Mouse (Mus musculus) mature B cell (primary cell): ENCODE data around the gene Nhlrc3.

Experiments used
- in situ Hi-C: fragments of 300-500 bp; cut with MboI; formaldehyde crosslinking; loops from 2 replicates; pipeline ENCODE4 v1.14.3; 2019

Gene Nhlrc3

GRCm38 (mm10) chr3:53454984-53455383, 8.1 kb downstream of the Nhlrc3 start:
- in situ Hi-C loops = loop anchor here (10.0 to 25.0 kb wide), 3 partner anchors 420 to 1968 kb away; partner anchors contain the start of gene Rab33b

- in situ Hi-C loops = loop anchor here (10.0 to 25.0 kb wide), 3 partner anchors 420 to 1967 kb away; partner anchors contain the start of gene Rab33b
Measured at GRCm38 (mm10) chr3:53454561-53454960, 8.6 kb downstream of the Nhlrc3 start.

- in situ Hi-C loops = loop anchor here (10.0 to 25.0 kb wide), 3 partner anchors 419 to 1967 kb away; partner anchors contain the start of gene Rab33b
Measured at GRCm38 (mm10) chr3:53454005-53454404, 9.1 kb downstream of the Nhlrc3 start.

- in situ Hi-C loops = loop anchor here (10.0 to 25.0 kb wide), 3 partner anchors 419 to 1966 kb away; partner anchors contain the start of gene Rab33b
Measured at GRCm38 (mm10) chr3:53453346-53453745, 9.8 kb downstream of the Nhlrc3 start.

- in situ Hi-C loops = loop anchor here (10.0 to 25.0 kb wide), 3 partner anchors 418 to 1965 kb away; partner anchors contain the start of gene Rab33b
Measured at GRCm38 (mm10) chr3:53452351-53452750, 10.8 kb downstream of the Nhlrc3 start.

- in situ Hi-C loops = loop anchor here (10.0 to 25.0 kb wide), 3 partner anchors 416 to 1963 kb away; partner anchors contain the start of gene Rab33b
Measured at GRCm38 (mm10) chr3:53450666-53451065, 12.5 kb downstream of the Nhlrc3 start.

- in situ Hi-C loops = no loop called here
Measured at GRCm38 (mm10) chr3:53448208-53448607, 14.9 kb downstream of the Nhlrc3 start.

GRCm38 (mm10) chr3:53446801-53447200, 16.3 kb downstream of the Nhlrc3 start:
- in situ Hi-C loops = no loop called here

GRCm38 (mm10) chr3:53445540-53445939, 17.6 kb downstream of the Nhlrc3 start:
- in situ Hi-C loops = no loop called here

GRCm38 (mm10) chr3:53436550-53436949, 26.6 kb downstream of the Nhlrc3 start:
- in situ Hi-C loops = no loop called here

GRCm38 (mm10) chr3:53434610-53435009, 28.5 kb downstream of the Nhlrc3 start:
- in situ Hi-C loops = no loop called here

- in situ Hi-C loops = no loop called here
Measured at GRCm38 (mm10) chr3:53423576-53423975, 39.6 kb downstream of the Nhlrc3 start.

GRCm38 (mm10) chr3:53422691-53423090, 40.4 kb downstream of the Nhlrc3 start:
- in situ Hi-C loops = no loop called here

- in situ Hi-C loops = no loop called here
Measured at GRCm38 (mm10) chr3:53421656-53422055, 41.5 kb downstream of the Nhlrc3 start.

GRCm38 (mm10) chr3:53417701-53418100, 45.4 kb downstream of the Nhlrc3 start:
- in situ Hi-C loops = no loop called here

- in situ Hi-C loops = no loop called here
Measured at GRCm38 (mm10) chr3:53416036-53416506, 47.1 kb downstream of the Nhlrc3 start.

- in situ Hi-C loops = no loop called here
Measured at GRCm38 (mm10) chr3:53413959-53414358, 49.2 kb downstream of the Nhlrc3 start.

GRCm38 (mm10) chr3:53413465-53413864, 49.7 kb downstream of the Nhlrc3 start:
- in situ Hi-C loops = no loop called here

GRCm38 (mm10) chr3:53412259-53412658, 50.9 kb downstream of the Nhlrc3 start:
- in situ Hi-C loops = no loop called here

- in situ Hi-C loops = no loop called here
Measured at GRCm38 (mm10) chr3:53410031-53410430, 53.1 kb downstream of the Nhlrc3 start.

- in situ Hi-C loops = no loop called here
Measured at GRCm38 (mm10) chr3:53407145-53407544, 56.0 kb downstream of the Nhlrc3 start.
